Mouse (Mus musculus) stomach, embryonic 15.5 days (tissue): ENCODE data around the gene Pcgf6. TPM values are rescaled to one million over a fixed set of nuclear protein-coding genes. Genes with fewer than 3 reads are reported as not detected.
"Not testable (repeated sequence)": the region's sequence is repeated elsewhere in the genome, so short reads cannot be mapped to it uniquely, and the experiment has no call there.

ENCODE experiments used
- ATAC-seq: fragments of 200-750 bp; cut with Nextera tagmentation; 2 replicates; pipeline ENCODE4 v1.8.0; 2017; ENCODE audit warnings: low read depth, moderate number of reproducible peaks, moderate TSS enrichment; ENCODE audit not compliant: insufficient read depth, low FRiP score
- H3K27ac ChIP-seq: fragments of 300-500 bp; sonication (generic); 2 replicates; pipeline ENCODE4 v1.5.1; 2015; ENCODE audit warnings: mild to moderate bottlenecking, inconsistent platforms
- H3K27me3 ChIP-seq: fragments of 300-500 bp; sonication (generic); replicated peaks from 2 replicates; pipeline ENCODE4 v1.6.1; 2015; ENCODE audit warnings: inconsistent platforms
- H3K36me3 ChIP-seq: fragments of 300-500 bp; sonication (generic); 2 replicates; pipeline ENCODE4 v1.6.1; 2015; ENCODE audit warnings: inconsistent platforms
- H3K4me1 ChIP-seq: fragments of 300-500 bp; sonication (generic); 2 replicates; pipeline ENCODE4 v1.6.1; 2015; ENCODE audit warnings: inconsistent platforms
- H3K4me2 ChIP-seq: fragments of 300-500 bp; sonication (generic); 2 replicates; pipeline ENCODE4 v1.6.1; 2015; ENCODE audit warnings: mild to moderate bottlenecking, inconsistent platforms
- H3K4me3 ChIP-seq: fragments of 300-500 bp; sonication (generic); replicated peaks from 2 replicates; pipeline ENCODE4 v1.5.1; 2015; ENCODE audit warnings: inconsistent platforms
- H3K9ac ChIP-seq: fragments of 300-500 bp; sonication (generic); 2 replicates; pipeline ENCODE4 v1.6.1; 2015; ENCODE audit warnings: inconsistent platforms
- H3K9me3 ChIP-seq: fragments of 300-500 bp; sonication (generic); 2 replicates; pipeline ENCODE4 v1.6.1; 2016; ENCODE audit warnings: inconsistent platforms
- WGBS: fragments of 180-500 bp; shearing (Covaris S2); methylation state at CpG from one replicate; pipeline ENCODE4 v1.1.7; 2015; 5-methylcytosine and 5-hydroxymethylcytosine counted together
- polyA plus RNA-seq: library from polyadenylated mRNA; unstranded; fragments of >200 nt; fragmentation: Nextera tagmentation; extraction: Ambion mirVana; gene quantifications from 2 replicates; pipeline ENCODE4 v1.2.1, GENCODE M21; 2015

Pcgf6 gene
- polyA plus RNA-seq, 1 experiment from 2014 or later = 16.6 TPM

DNA sequence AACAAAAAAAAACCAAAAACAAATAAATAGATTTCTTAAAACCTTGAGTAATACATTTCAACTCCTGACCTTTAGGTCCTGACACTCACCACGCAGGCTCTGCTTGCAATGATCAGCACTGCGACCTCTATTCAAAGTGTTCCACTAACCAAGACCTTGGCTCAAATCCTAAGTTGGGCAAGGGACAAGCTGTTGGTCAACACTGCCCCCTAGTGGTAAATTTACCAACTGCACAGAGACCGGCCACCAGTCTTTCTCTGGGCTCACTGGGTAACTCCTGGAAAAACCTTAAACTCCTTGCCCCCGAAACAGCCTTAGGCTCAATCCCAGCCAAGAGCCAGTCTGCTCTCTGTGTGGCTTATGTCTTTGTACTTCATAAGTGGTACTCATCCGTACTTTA lies 59.6 kb downstream of the Pcgf6 start:
- WGBS = 10% methylated on average over 5 of the region's 5 CpGs
- no peak overlapping the region for H3K27ac ChIP-seq
- no peak overlapping the region for H3K4me3 ChIP-seq
- H3K9me3 ChIP-seq = no peaks in the 10 kb centered on the region
- no peaks in the 10 kb centered on the region for H3K36me3 ChIP-seq
- H3K27me3 ChIP-seq = no peaks in the 10 kb centered on the region
- H3K4me2 ChIP-seq = no peak overlapping the region
- H3K4me1 ChIP-seq = peaks cover 12% of the 10 kb centered on the region
- no peak overlapping the region for H3K9ac ChIP-seq
- ATAC-seq = no peak

DNA sequence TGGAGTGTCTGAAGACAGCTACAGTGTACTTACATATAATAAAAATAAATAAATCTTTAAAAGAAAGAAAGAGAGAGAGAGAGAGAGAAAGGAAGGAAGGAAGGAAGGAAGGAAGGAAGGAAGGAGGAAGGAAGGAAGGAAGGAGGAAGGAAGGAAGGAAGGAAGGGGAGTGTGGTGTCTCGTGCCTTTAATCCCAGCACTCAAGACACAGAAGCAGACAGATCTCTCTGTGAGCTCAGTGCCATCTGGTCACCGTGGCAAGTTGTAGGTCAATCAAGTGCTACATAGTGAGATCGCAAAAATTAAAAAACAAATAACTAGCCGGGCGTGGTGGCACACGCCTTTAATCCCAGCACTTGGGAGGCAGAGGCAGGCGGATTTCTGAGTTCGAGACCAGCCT lies 60.1 kb downstream of the Pcgf6 start:
- not testable (repeated sequence) for ATAC-seq, H3K27me3 ChIP-seq, H3K4me2 ChIP-seq, H3K9ac ChIP-seq, H3K27ac ChIP-seq, H3K9me3 ChIP-seq, H3K4me3 ChIP-seq, H3K36me3 ChIP-seq
- 74% methylated on average over 8 of the region's 8 CpGs for WGBS
- peaks cover 12% of the 10 kb centered on the region for H3K4me1 ChIP-seq

DNA sequence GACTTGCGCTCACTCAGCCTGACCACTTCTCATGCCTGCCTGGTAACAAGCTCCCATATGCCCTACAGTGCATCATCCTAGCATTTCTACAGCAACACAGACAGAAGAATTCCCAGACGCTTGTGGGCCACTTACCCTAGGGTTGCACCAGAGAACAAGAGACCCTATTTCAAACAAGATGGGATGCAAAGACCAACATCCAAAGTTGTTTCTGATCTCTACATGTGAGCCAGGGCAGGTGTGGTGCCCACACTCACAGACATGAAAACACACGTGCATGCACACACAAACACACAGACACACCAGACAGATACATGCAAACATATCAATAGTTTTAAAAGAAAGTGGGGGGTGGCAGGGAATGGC lies 60.6 kb downstream of the Pcgf6 start:
- Histone ChIP-seq H3K27ac (no peak overlapping the region), H3K27me3 (no peaks in the 10 kb centered on the region), H3K9me3 (no peaks in the 10 kb centered on the region), H3K4me1 (peaks cover 12% of the 10 kb centered on the region), H3K4me3 (no peak overlapping the region), H3K9ac (no peak overlapping the region), H3K36me3 (no peaks in the 10 kb centered on the region), H3K4me2 (no peak overlapping the region)
- 82% methylated on average over 3 of the region's 3 CpGs for WGBS
- ATAC-seq = no peak

DNA sequence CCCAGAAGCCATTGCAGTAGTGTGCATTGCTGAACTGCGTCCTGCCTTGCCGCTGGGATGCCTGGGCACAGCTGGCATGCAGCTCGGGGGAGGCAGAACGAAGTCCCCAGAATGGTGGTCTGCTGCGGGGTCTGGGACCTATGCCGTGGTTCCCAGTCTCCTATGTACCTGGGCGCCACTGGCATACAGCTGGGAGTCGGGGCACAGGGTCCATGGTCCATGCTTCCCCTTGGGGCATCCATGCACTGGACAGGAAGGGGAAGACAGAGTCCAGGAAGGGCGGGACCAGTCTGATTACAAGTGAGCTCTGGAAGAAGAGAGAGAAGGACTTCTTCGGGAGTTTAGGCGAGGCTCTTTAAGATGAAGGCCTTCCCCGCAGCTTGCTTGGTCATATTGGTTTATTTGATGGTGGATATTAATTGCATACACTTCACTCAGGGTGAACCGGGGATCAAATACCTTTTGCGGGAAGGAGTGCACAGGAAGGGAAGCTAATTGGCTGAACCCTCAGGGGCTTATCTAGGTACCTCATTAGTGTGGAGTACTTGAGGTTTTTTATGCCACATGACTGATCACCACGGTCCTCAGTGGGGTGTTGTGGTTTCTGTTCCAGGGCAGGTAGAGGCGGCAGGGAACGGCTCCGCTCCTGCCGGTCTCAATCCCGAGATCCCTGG lies 61.1 kb downstream of the Pcgf6 start:
- H3K4me2 ChIP-seq = no peak overlapping the region
- no peaks in the 10 kb centered on the region for H3K36me3 ChIP-seq
- no peak overlapping the region for H3K9ac ChIP-seq
- H3K27ac ChIP-seq = peak overlapping the region; percentile 81
- ATAC-seq = no peak
- peaks cover 13% of the 10 kb centered on the region for H3K4me1 ChIP-seq
- no peak overlapping the region for H3K4me3 ChIP-seq
- H3K9me3 ChIP-seq = no peaks in the 10 kb centered on the region
- no peaks in the 10 kb centered on the region for H3K27me3 ChIP-seq
- 70% methylated on average over 20 of the region's 20 CpGs for WGBS

DNA sequence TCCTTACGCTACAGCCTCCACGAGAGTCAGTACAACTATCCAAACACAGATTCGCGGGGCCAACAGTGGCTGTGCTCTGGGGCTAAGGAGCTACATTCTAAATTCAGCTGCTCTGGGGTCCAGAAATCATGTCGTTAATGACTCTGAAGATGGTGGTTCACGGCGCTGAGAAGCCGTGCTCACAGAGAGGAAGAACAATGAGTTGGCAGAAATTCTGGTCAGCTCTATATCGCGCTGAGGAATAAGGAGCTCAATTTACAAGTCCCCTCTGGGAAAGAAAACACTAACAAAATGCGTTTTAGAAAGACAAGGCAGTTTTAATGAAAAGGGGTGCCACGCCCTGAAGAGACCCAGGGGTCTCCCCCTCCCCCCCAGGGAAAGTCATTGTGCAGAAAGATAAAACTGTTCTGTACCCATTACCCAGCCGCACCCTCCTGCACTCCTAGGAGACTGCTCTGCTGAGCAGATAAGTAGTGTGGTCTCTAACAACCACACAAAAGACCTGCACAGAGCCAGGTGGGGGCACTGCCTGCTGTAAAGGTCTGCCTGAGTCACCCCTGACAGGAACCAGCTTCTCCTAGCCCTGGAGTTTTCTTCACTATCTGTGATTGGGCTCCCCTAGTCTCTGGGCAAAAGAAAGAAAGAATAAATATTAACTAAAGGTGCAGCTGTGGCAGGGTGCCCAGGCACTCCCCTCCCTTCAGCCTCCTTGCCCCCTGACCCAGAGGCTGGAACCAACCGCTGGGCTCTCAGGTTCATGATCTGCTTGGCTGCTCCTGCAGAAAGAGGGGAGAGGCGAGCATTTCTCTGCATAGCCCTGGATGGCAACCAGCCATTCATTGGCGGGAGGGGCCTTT lies 62.2 kb downstream of the Pcgf6 start:
- Histone ChIP-seq H3K4me2 (peak overlapping the region; percentile 6; the same call in 1 of the 2 replicates), H3K27ac (peak overlapping the region; percentile 81), H3K4me1 (peaks cover 18% of the 10 kb centered on the region)

DNA sequence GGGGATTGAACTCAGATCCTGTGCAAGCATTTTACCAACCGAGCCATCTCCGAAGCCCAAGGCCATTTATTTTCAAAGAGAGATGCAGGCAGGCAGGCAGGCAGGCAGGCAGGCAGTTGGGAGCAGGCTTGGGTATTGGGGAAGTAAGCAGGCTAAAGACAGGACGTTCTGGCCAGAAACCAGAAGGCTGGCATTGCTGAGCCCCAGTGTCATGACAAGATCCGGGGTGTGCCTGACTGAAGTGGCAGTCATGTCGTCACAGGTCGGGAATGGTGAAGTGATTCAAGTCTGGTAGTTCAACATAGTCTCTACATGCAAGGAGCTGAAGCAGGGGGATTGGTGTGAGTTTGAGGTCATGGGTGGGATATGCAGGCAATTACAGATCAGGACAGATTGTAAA lies 63.1 kb downstream of the Pcgf6 start:
- Histone ChIP-seq H3K27ac (peak overlapping the region; percentile 81), H3K27me3 (no peaks in the 10 kb centered on the region), H3K4me3 (no peak overlapping the region), H3K4me2 (no peak overlapping the region), H3K9me3 (no peaks in the 10 kb centered on the region), H3K9ac (no peak overlapping the region), H3K4me1 (peaks cover 18% of the 10 kb centered on the region), H3K36me3 (no peaks in the 10 kb centered on the region)
- 68% methylated on average over 6 of the region's 6 CpGs for WGBS
- no peak for ATAC-seq

More for the DNA sequence above, 62.2 kb downstream of the Pcgf6 start:
- H3K4me3 ChIP-seq = no peak overlapping the region
- peak; percentile 94 for ATAC-seq
- H3K9me3 ChIP-seq = no peaks in the 10 kb centered on the region
- H3K36me3 ChIP-seq = no peaks in the 10 kb centered on the region
- no peak overlapping the region for H3K9ac ChIP-seq
- 49% methylated on average over 16 of the region's 16 CpGs for WGBS
- no peaks in the 10 kb centered on the region for H3K27me3 ChIP-seq

DNA sequence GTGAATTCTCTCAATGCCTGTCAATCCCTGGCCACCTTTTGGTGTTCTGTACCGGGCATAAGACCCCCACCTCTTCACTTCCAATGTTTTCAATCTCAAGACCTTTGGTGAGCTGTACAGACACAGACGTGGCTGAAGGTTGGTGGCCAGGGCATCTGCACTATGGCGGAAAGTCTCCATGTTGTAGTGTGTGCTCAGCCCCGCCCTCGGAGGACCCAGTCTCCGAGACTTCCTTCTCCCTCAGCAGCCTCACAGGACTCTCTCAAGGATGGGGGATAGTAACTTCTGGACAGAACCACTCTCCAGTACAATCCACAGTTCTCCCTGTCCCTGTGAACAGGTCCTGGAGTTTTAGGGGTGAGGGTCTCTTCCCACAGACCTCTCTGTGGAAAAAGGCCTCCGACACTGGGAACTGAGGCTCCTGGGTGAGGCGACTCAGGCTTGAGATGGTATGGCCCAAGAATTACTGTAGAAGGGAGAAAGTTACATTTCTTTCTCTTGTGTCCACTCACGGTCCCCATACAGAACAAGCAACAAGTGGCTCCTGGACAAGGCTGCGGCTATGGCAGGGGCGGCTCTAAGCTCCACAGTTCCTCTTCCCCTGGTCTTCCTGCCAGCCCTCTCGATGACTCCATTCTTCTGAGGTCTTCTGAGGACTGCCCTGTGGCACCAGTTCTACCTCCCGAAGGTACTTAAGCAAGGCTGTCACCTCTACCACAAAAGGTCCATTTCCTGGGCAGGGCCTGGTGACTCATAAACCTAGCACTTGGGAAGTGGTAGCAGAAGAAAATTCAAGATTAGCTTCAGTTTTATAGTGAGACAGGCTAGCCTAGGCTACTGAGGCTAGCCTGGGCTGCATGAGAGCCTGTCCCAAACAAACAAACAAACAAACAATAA lies 65.7 kb downstream of the Pcgf6 start:
- Histone ChIP-seq H3K36me3 (no peaks in the 10 kb centered on the region), H3K27ac (peak overlapping the region; percentile 65), H3K4me1 (peaks cover 18% of the 10 kb centered on the region), H3K4me2 (no peak overlapping the region), H3K27me3 (no peaks in the 10 kb centered on the region), H3K9me3 (no peaks in the 10 kb centered on the region), H3K9ac (no peak overlapping the region), H3K4me3 (no peak overlapping the region)
- ATAC-seq = no peak
- WGBS = 77% methylated on average over 13 of the region's 13 CpGs

DNA sequence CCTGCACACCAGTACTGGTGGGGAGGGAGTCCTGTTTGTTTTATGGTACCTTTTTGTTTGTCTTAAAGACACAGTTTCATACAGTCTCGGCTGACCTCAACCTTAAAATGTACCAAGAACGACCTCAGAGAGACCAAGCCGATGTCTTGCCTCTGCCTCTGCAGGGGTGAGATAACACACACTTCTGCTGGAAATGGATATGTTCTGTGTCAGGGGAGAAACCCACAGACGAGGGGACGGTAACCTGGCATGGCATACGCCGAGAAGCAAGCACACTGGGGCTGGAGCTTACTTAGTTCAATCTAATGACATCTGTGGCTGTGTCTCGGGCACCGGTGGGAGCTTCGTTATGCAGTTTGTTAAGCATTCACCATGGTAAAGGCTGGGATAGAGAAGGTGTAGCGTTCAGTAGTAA lies 66.7 kb downstream of the Pcgf6 start:
- Histone ChIP-seq H3K4me1 (peaks cover 13% of the 10 kb centered on the region), H3K27ac (peak overlapping the region; percentile 83), H3K9ac (no peak overlapping the region), H3K27me3 (no peaks in the 10 kb centered on the region), H3K4me2 (peak overlapping the region; percentile 30; the same call in 1 of the 2 replicates), H3K9me3 (no peaks in the 10 kb centered on the region), H3K4me3 (no peak overlapping the region), H3K36me3 (no peaks in the 10 kb centered on the region)
- ATAC-seq = no peak
- 40% methylated on average over 11 of the region's 11 CpGs for WGBS

Other genes with a start within 250 kb of the Pcgf6 start
- 11.9 and 13.7 TPM in 2 replicates for gene Ina, start 36.2 kb downstream of the Pcgf6 start, polyA plus RNA-seq
- gene Nt5c2, start 35.8 kb downstream of the Pcgf6 start, polyA plus RNA-seq = 69.4 and 76.6 TPM in 2 replicates
- gene Taf5, start 16.8 kb upstream of the Pcgf6 start, polyA plus RNA-seq = 4.5 and 5.1 TPM in 2 replicates
- gene Usmg5, start 39.7 kb upstream of the Pcgf6 start, polyA plus RNA-seq = 1,167 and 1,215 TPM in 2 replicates
- gene Pdcd11, start 39.9 kb upstream of the Pcgf6 start, polyA plus RNA-seq = 8.6 and 8.9 TPM in 2 replicates
- 7.5 and 7.7 TPM in 2 replicates for gene Calhm2, start 87.4 kb upstream of the Pcgf6 start, polyA plus RNA-seq
- not detected in 2 replicates for gene Calhm1, start 93.3 kb upstream of the Pcgf6 start, polyA plus RNA-seq
- gene Calhm3, start 106.9 kb upstream of the Pcgf6 start, polyA plus RNA-seq = not detected in 2 replicates
- 7.5 and 8.5 TPM in 2 replicates for gene Neurl1a, start 127.9 kb upstream of the Pcgf6 start, polyA plus RNA-seq